Mouse (Mus musculus): ENCODE data around the gene Creb3l4. TPM values are rescaled to one million over a fixed set of nuclear protein-coding genes. Genes with fewer than 3 reads are reported as not detected.

The Creb3l4 gene
- total RNA-seq, 2 experiments from 2014 or later, result not detected

DNA sequence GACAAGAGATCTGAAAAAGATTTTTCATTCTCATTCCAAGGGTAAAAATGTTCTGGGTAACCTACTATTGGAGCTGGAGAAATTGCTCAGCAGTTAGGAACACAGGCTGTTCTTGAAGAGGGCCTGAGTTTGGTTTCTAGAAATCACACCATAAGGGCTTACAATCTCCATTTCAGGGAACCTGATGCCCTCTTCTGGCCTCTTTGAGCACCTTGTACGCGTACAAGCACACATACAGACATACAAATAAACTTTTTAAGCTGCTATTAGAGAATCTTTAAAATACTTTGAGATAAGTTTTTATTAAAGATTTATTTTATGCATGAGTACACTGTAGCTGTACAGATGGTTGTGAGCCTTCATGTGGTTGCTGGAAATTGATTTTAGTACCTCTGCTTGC lies 38.7 kb downstream of the Creb3l4 start:
- no peak for ATAC-seq (replicated peaks; ENCODE audit: low FRiP score, poor library complexity, severe bottlenecking)

DNA sequence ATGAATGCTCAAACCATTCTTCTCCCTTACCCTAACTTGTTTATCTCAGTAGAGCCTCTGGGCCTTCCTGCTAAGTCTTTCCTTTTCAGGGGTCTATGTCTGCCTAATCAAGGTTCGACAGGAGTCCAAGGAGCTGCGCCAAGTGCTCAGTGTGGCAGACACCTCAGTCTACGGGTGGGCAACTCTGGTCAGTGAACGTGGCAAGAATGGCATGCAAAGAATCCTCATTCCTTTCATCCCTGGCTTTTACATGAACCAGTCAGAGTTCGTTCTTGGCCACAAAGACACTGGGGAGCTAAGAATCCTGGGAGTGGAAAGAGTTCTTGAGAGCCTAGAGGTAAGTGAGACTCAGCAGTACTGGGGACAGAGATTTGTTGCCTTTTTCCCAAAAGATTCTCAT lies 39.7 kb downstream of the Creb3l4 start:
- ATAC-seq (replicated peaks; ENCODE audit: low FRiP score, poor library complexity, severe bottlenecking), result no peak

DNA sequence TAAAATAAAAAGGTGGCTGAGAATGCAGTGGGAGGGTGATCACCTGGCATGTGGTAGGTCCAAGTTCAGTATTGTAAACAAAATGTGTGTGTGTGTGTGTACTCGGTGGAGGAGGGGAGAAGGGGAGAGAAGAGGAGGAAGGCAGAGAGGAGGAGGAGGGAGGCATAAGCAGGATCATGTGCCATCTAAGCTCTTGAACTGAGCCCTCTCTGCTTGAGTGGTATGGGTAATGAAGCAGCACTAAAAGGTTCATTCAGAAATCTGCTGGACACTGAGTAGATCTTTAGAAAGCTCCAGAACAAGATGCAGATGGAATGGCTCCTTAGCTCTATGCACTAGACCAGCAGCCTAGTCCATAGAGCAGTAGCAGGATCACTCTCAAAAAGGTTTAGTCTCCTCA lies 40.4 kb downstream of the Creb3l4 start:
- no peak for ATAC-seq (replicated peaks; ENCODE audit: low FRiP score, poor library complexity, severe bottlenecking)

DNA sequence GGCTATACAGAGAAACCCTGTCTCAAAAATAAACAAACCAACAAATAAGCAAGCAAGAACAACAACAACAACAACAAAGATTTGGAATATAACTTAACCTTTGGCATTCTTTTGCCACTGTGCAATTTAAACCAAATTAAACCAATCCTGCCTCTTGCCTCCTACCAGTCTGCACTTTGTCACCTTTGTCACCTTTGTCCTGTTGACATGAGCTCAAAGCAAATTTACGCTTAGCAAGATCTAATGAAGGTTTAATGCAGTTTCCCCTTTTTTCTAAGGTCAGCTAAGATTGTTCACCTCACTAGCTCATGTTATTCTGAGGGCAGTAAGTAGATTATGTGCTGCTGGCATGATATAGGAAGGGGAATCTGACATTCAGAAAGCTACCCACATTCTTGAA lies 45.8 kb downstream of the Creb3l4 start:
- no peak for ATAC-seq (replicated peaks; ENCODE audit: low FRiP score, poor library complexity, severe bottlenecking)

DNA sequence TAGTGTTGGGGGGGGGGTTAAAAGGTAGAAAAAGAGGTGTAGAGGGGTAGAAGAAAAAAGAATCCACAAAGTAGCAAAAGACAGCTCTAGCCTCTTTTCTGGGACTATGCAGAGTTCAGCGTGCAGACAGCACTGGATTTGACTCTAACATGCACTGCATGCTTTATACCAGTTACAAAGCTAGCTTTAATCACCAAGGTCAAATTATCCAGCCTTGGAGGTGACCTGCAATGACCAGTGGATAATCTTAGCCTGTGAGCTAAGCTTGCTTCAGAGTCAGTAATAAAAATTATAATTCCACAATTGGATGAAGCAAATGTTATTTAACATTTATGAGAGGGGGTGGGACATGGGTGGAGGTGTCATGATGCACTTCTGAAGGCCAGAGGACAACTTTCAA lies 47.7 kb downstream of the Creb3l4 start:
- no peak for ATAC-seq (replicated peaks; ENCODE audit: low FRiP score, poor library complexity, severe bottlenecking)

DNA sequence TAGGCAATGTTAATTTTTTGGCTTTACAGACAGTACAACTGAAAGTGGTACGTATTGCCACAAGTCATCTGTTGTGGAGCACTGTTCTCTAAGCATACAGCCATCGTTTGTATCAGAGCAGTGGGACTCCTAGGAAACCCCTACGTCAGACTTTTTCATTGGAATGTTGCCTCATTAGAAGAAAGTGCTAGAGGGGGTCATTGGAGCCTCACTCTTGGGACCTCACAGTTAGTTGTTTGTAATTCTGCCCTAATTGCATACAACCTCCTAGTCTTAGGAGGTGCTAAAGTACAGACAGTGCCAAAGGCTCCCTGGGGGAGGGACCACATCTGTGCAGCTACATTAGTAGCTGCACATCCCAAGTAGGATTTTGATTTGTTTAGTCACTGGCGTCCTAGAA lies 48.6 kb downstream of the Creb3l4 start:
- no peak for ATAC-seq (replicated peaks; ENCODE audit: low FRiP score, poor library complexity, severe bottlenecking)

DNA sequence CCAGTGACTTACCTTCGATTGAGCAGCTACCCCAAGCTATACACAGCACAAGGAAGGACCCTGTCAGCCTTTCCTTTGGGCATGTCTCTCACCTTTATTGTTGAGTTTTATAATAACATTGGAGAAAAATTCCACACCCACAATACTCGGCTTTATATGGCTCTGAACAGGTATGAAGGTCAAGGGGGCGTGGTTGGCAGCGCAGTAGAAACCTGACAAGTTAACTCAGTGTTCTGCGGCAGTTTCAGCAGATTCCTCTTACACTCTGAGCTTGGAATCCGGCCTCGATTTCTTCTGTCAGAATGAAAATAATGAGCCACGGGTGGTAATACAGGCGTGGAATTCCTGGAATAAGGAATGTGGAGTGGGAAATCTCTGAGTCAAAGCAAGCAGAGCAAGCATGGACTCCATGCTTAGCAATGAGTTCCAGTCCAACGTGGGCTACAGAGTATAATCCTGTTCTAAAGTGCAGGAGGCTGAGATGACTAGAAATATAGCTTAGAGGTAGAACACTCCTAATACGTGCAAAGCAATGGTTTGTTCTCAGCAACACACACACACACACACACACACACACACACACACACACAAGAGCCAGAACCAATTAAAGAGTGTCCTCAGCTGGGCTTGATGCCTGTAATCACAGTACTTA lies 52.3 kb downstream of the Creb3l4 start:
- ATAC-seq (replicated peaks; ENCODE audit: low FRiP score, poor library complexity, severe bottlenecking), result no peak

Other genes with a start within 250 kb of the Creb3l4 start
- gene Hax1, start 244.7 kb downstream of the Creb3l4 start, total RNA-seq (2015; ENCODE audit: low replicate concordance), result 118 and 129 TPM in 2 replicates
- 48.2 and 60.8 TPM in 2 replicates for gene Hax1, start 244.7 kb downstream of the Creb3l4 start, total RNA-seq (2017; ENCODE audit: low replicate concordance)
- gene 4933434E20Rik, start 191.9 kb downstream of the Creb3l4 start, total RNA-seq (2015; ENCODE audit: low replicate concordance), result 10.4 and 15.0 TPM in 2 replicates
- 16.3 and 17.6 TPM in 2 replicates for gene 4933434E20Rik, start 191.9 kb downstream of the Creb3l4 start, total RNA-seq (2017; ENCODE audit: low replicate concordance)
- gene Ubap2l, start 190.9 kb downstream of the Creb3l4 start, total RNA-seq (2015; ENCODE audit: low replicate concordance), result 124 and 134 TPM in 2 replicates
- 106 and 129 TPM in 2 replicates for gene Ubap2l, start 190.9 kb downstream of the Creb3l4 start, total RNA-seq (2017; ENCODE audit: low replicate concordance)
- 132 and 146 TPM in 2 replicates for gene Tpm3, start 170.9 kb downstream of the Creb3l4 start, total RNA-seq (2015; ENCODE audit: low replicate concordance)
- 200 and 233 TPM in 2 replicates for gene Tpm3, start 170.9 kb downstream of the Creb3l4 start, total RNA-seq (2017; ENCODE audit: low replicate concordance)
- gene Nup210l, start 139.4 kb downstream of the Creb3l4 start, total RNA-seq (2015; ENCODE audit: low replicate concordance), result 0.58 TPM in 1 of 2 replicates, not detected in the other
- 0.09 and 0.14 TPM in 2 replicates for gene Nup210l, start 139.4 kb downstream of the Creb3l4 start, total RNA-seq (2017; ENCODE audit: low replicate concordance)
- 686 and 1,022 TPM in 2 replicates for gene Rps27, start 29.9 kb downstream of the Creb3l4 start, total RNA-seq (2015; ENCODE audit: low replicate concordance)
- 662 and 738 TPM in 2 replicates for gene Rps27, start 29.9 kb downstream of the Creb3l4 start, total RNA-seq (2017; ENCODE audit: low replicate concordance)
- 0.77 and 1.5 TPM in 2 replicates for gene Rab13, start 29.8 kb downstream of the Creb3l4 start, total RNA-seq (2015; ENCODE audit: low replicate concordance)
- gene Rab13, start 29.8 kb downstream of the Creb3l4 start, total RNA-seq (2017; ENCODE audit: low replicate concordance), result 0.84 TPM in 1 of 2 replicates, not detected in the other
- 23.8 and 26.5 TPM in 2 replicates for gene Jtb, start 11.9 kb downstream of the Creb3l4 start, total RNA-seq (2015; ENCODE audit: low replicate concordance)
- gene Jtb, start 11.9 kb downstream of the Creb3l4 start, total RNA-seq (2017; ENCODE audit: low replicate concordance), result 7.3 and 8.9 TPM in 2 replicates
- 2.5 and 10.6 TPM in 2 replicates for gene Slc39a1, start 4.7 kb upstream of the Creb3l4 start, total RNA-seq (2015; ENCODE audit: low replicate concordance)
- gene Slc39a1, start 4.7 kb upstream of the Creb3l4 start, total RNA-seq (2017; ENCODE audit: low replicate concordance), result 8.7 and 9.5 TPM in 2 replicates
- gene Crtc2, start 10.7 kb upstream of the Creb3l4 start, total RNA-seq (2015; ENCODE audit: low replicate concordance), result 14.2 and 17.5 TPM in 2 replicates
- 2.4 and 4.4 TPM in 2 replicates for gene Crtc2, start 10.7 kb upstream of the Creb3l4 start, total RNA-seq (2017; ENCODE audit: low replicate concordance)
- gene Dennd4b, start 21.7 kb upstream of the Creb3l4 start, total RNA-seq (2015; ENCODE audit: low replicate concordance), result 2.9 and 18.4 TPM in 2 replicates
- 4.5 and 6.1 TPM in 2 replicates for gene Dennd4b, start 21.7 kb upstream of the Creb3l4 start, total RNA-seq (2017; ENCODE audit: low replicate concordance)
- 51.0 and 65.5 TPM in 2 replicates for gene Gatad2b, start 49.7 kb upstream of the Creb3l4 start, total RNA-seq (2015; ENCODE audit: low replicate concordance)
- 41.8 and 47.2 TPM in 2 replicates for gene Gatad2b, start 49.7 kb upstream of the Creb3l4 start, total RNA-seq (2017; ENCODE audit: low replicate concordance)
- gene Slc27a3, start 146.4 kb upstream of the Creb3l4 start, total RNA-seq (2015; ENCODE audit: low replicate concordance), result not detected in 2 replicates
- gene Slc27a3, start 146.4 kb upstream of the Creb3l4 start, total RNA-seq (2017; ENCODE audit: low replicate concordance), result 0.68 TPM in 1 of 2 replicates, not detected in the other
- gene Ints3, start 190.1 kb upstream of the Creb3l4 start, total RNA-seq (2015; ENCODE audit: low replicate concordance), result 6.0 and 6.9 TPM in 2 replicates
- 5.1 and 10.5 TPM in 2 replicates for gene Ints3, start 190.1 kb upstream of the Creb3l4 start, total RNA-seq (2017; ENCODE audit: low replicate concordance)
- gene Npr1, start 222.4 kb upstream of the Creb3l4 start, total RNA-seq (2015; ENCODE audit: low replicate concordance), result not detected in 2 replicates
- 0.84 TPM in 1 of 2 replicates, not detected in the other for gene Npr1, start 222.4 kb upstream of the Creb3l4 start, total RNA-seq (2017; ENCODE audit: low replicate concordance)
- gene Ilf2, start 232.6 kb upstream of the Creb3l4 start, total RNA-seq (2015; ENCODE audit: low replicate concordance), result 25.9 and 29.9 TPM in 2 replicates
- gene Ilf2, start 232.6 kb upstream of the Creb3l4 start, total RNA-seq (2017; ENCODE audit: low replicate concordance), result 37.6 and 44.0 TPM in 2 replicates
- 6.3 and 11.5 TPM in 2 replicates for gene Snapin, start 247.5 kb upstream of the Creb3l4 start, total RNA-seq (2015; ENCODE audit: low replicate concordance)
- 10.7 and 13.4 TPM in 2 replicates for gene Snapin, start 247.5 kb upstream of the Creb3l4 start, total RNA-seq (2017; ENCODE audit: low replicate concordance)